Mouse (Mus musculus) gonadal fat pad, adult 2 months (tissue): ENCODE data around the gene Mum1. TPM values are rescaled to one million over a fixed set of nuclear protein-coding genes. Genes with fewer than 3 reads are reported as not detected.
"Not testable (repeated sequence)": the region's sequence is repeated elsewhere in the genome, so short reads cannot be mapped to it uniquely, and the experiment has no call there.

Experiments used
- DNase-seq: peaks from one replicate; pipeline ENCODE4 v3.0.0-alpha.2; 2012; ENCODE audit warnings: low read depth
- polyA plus RNA-seq: library from polyadenylated mRNA; depleted of rRNA; stranded (reverse); fragments of >200 nt; gene quantifications from 2 replicates; pipeline ENCODE4 v1.2.3, GENCODE M21; 2012

Gene Mum1
- polyA plus RNA-seq, 1 experiment = 54.1 TPM

GRCm38 (mm10) chr10:80208248-80208647 lies 18.0 kb upstream of the Mum1 start:
- no peak for DNase-seq

GRCm38 (mm10) chr10:80208841-80209371 lies 17.3 kb upstream of the Mum1 start:
- DNase-seq = no peak

GRCm38 (mm10) chr10:80211547-80212103 lies 14.6 kb upstream of the Mum1 start:
- DNase-seq = not testable (repeated sequence)

- DNase-seq = no peak
Measured at GRCm38 (mm10) chr10:80215048-80215772, 11.0 kb upstream of the Mum1 start.

- DNase-seq = no peak
Measured at GRCm38 (mm10) chr10:80220676-80221075, 5.6 kb upstream of the Mum1 start.

GRCm38 (mm10) chr10:80223137-80223536 lies 3.1 kb upstream of the Mum1 start:
- DNase-seq = not testable (repeated sequence)

GRCm38 (mm10) chr10:80226071-80226415 lies 191 bp upstream of the Mum1 start:
- DNase-seq = no peak

- no peak for DNase-seq
Measured at GRCm38 (mm10) chr10:80227166-80227539, 919 bp downstream of the Mum1 start.

GRCm38 (mm10) chr10:80227877-80228775 lies 1.9 kb downstream of the Mum1 start:
- DNase-seq = no peak

- no peak for DNase-seq
Measured at GRCm38 (mm10) chr10:80236145-80236825, 10.1 kb downstream of the Mum1 start.

GRCm38 (mm10) chr10:80237020-80237419 lies 10.8 kb downstream of the Mum1 start:
- DNase-seq = no peak

GRCm38 (mm10) chr10:80238306-80238705 lies 12.1 kb downstream of the Mum1 start:
- no peak for DNase-seq

GRCm38 (mm10) chr10:80239791-80240190 lies 13.6 kb downstream of the Mum1 start:
- DNase-seq = no peak

- no peak for DNase-seq
Measured at GRCm38 (mm10) chr10:80242088-80242487, 15.9 kb downstream of the Mum1 start.

- no peak for DNase-seq
Measured at GRCm38 (mm10) chr10:80242607-80243006, 16.4 kb downstream of the Mum1 start.

- no peak for DNase-seq
Measured at GRCm38 (mm10) chr10:80244791-80245399, 18.7 kb downstream of the Mum1 start.

GRCm38 (mm10) chr10:80245600-80245999 lies 19.4 kb downstream of the Mum1 start:
- no peak for DNase-seq

GRCm38 (mm10) chr10:80247849-80248248 lies 21.6 kb downstream of the Mum1 start:
- DNase-seq = no peak

- DNase-seq = not testable (repeated sequence)
Measured at GRCm38 (mm10) chr10:80248437-80248836, 22.2 kb downstream of the Mum1 start.

GRCm38 (mm10) chr10:80248971-80249640 lies 22.9 kb downstream of the Mum1 start, which contains the start of gene Ndufs7:
Gene Ndufs7, plus strand, starts transcription at chr10:80249121.
- peak; percentile 58 for DNase-seq

- DNase-seq = no peak
Measured at GRCm38 (mm10) chr10:80250059-80250458, 23.8 kb downstream of the Mum1 start.
